Mouse (Mus musculus) neural tube, embryonic 15.5 days (tissue): Measurements from ENCODE around the gene Ifnar1. TPM values are rescaled to one million over a fixed set of nuclear protein-coding genes. Genes with fewer than 3 reads are reported as not detected.

ENCODE experiments used
- ATAC-seq: fragments of 200-750 bp; cut with Nextera tagmentation; 2 replicates; pipeline ENCODE4 v1.8.0; 2017; ENCODE audit warnings: mild to moderate bottlenecking, moderate TSS enrichment, moderate library complexity; ENCODE audit not compliant: low FRiP score
- H3K27ac ChIP-seq: fragments of 300-500 bp; sonication (generic); replicated peaks from 2 replicates; pipeline ENCODE4 v1.5.1; 2015; ENCODE audit warnings: mild to moderate bottlenecking, inconsistent platforms
- H3K27me3 ChIP-seq: fragments of 300-500 bp; sonication (generic); replicated peaks from 2 replicates; pipeline ENCODE4 v1.6.1; 2015; ENCODE audit warnings: inconsistent platforms
- H3K36me3 ChIP-seq: fragments of 300-500 bp; sonication (generic); 2 replicates; pipeline ENCODE4 v1.6.1; 2015; ENCODE audit warnings: inconsistent platforms
- H3K4me1 ChIP-seq: fragments of 300-500 bp; sonication (generic); 2 replicates; pipeline ENCODE4 v1.6.1; 2015; ENCODE audit warnings: inconsistent platforms
- H3K4me2 ChIP-seq: fragments of 300-500 bp; sonication (generic); 2 replicates; pipeline ENCODE4 v1.6.1; 2015; ENCODE audit warnings: inconsistent platforms, mild to moderate bottlenecking, moderate library complexity
- H3K4me3 ChIP-seq: fragments of 300-500 bp; sonication (generic); replicated peaks from 2 replicates; pipeline ENCODE4 v1.5.1; 2015; ENCODE audit warnings: mild to moderate bottlenecking, inconsistent platforms
- H3K9ac ChIP-seq: fragments of 300-500 bp; sonication (generic); replicated peaks from 2 replicates; pipeline ENCODE4 v1.6.1; 2015; ENCODE audit warnings: mild to moderate bottlenecking, inconsistent platforms
- H3K9me3 ChIP-seq: fragments of 300-500 bp; sonication (generic); replicated peaks from 2 replicates; pipeline ENCODE4 v1.6.1; 2016; ENCODE audit warnings: inconsistent platforms
- WGBS: fragments of 180-500 bp; shearing (Covaris S2); methylation state at CpG from one replicate; pipeline ENCODE4 v1.1.7; 2015; ENCODE audit warnings: mixed read lengths; 5-methylcytosine and 5-hydroxymethylcytosine counted together
- polyA plus RNA-seq: library from polyadenylated mRNA; unstranded; fragments of >200 nt; fragmentation: Nextera tagmentation; extraction: Ambion mirVana; gene quantifications from 2 replicates; pipeline ENCODE4 v1.2.1, GENCODE M21; 2015

The Ifnar1 gene
- polyA plus RNA-seq, 1 experiment from 2014 or later: 45.3 TPM

- 16% methylated on average over 2 of the region's 2 CpGs for WGBS
- no peak overlapping the region for H3K27ac ChIP-seq
Measured at GRCm38 (mm10) chr16:91532429-91532828, 47.4 kb downstream of the Ifnar1 start.

GRCm38 (mm10) chr16:91533097-91534001, 48.3 kb downstream of the Ifnar1 start:
- Histone ChIP-seq H3K4me2 (no peak overlapping the region), H3K9me3 (no peaks in the 10 kb centered on the region), H3K4me1 (0 out of 2 replicates have a peak, but pooled peaks cover 5% of the 10 kb centered on the region), H3K4me3 (no peak overlapping the region), H3K9ac (no peak overlapping the region), H3K27ac (no peak overlapping the region), H3K27me3 (no peaks in the 10 kb centered on the region), H3K36me3 (no peaks in the 10 kb centered on the region)
- 69% methylated on average over 23 of the region's 23 CpGs for WGBS
- ATAC-seq: no peak

More at GRCm38 (mm10) chr16:91532429-91532828, 47.4 kb downstream of the Ifnar1 start:
- Histone ChIP-seq H3K9ac (no peak overlapping the region), H3K4me1 (0 out of 2 replicates have a peak, but pooled peaks cover 5% of the 10 kb centered on the region), H3K27me3 (no peaks in the 10 kb centered on the region), H3K4me2 (no peak overlapping the region), H3K36me3 (no peaks in the 10 kb centered on the region), H3K4me3 (no peak overlapping the region), H3K9me3 (no peaks in the 10 kb centered on the region)
- ATAC-seq: no peak

- no peak for ATAC-seq
- no peaks in the 10 kb centered on the region for H3K36me3 ChIP-seq
- 50% methylated on average over 13 of the region's 13 CpGs for WGBS
- no peak overlapping the region for H3K27ac ChIP-seq
- H3K4me2 ChIP-seq: no peak overlapping the region
- H3K9me3 ChIP-seq: no peaks in the 10 kb centered on the region
- H3K4me3 ChIP-seq: no peak overlapping the region
- no peak overlapping the region for H3K9ac ChIP-seq
- H3K4me1 ChIP-seq: 0 out of 2 replicates have a peak, but pooled peaks cover 5% of the 10 kb centered on the region
- no peaks in the 10 kb centered on the region for H3K27me3 ChIP-seq
Measured at GRCm38 (mm10) chr16:91534477-91534876, 49.4 kb downstream of the Ifnar1 start.

GRCm38 (mm10) chr16:91534888-91535287, 49.9 kb downstream of the Ifnar1 start:
- H3K27ac ChIP-seq: no peak overlapping the region
- no peak overlapping the region for H3K4me2 ChIP-seq
- H3K4me1 ChIP-seq: 0 out of 2 replicates have a peak, but pooled peaks cover 5% of the 10 kb centered on the region
- no peaks in the 10 kb centered on the region for H3K36me3 ChIP-seq
- ATAC-seq: no peak
- 80% methylated on average over 6 of the region's 6 CpGs for WGBS
- no peaks in the 10 kb centered on the region for H3K9me3 ChIP-seq
- no peaks in the 10 kb centered on the region for H3K27me3 ChIP-seq
- H3K4me3 ChIP-seq: no peak overlapping the region
- H3K9ac ChIP-seq: no peak overlapping the region

- Histone ChIP-seq H3K9ac (no peak overlapping the region), H3K9me3 (no peaks in the 10 kb centered on the region), H3K4me1 (0 out of 2 replicates have a peak, but pooled peaks cover 5% of the 10 kb centered on the region), H3K4me2 (no peak overlapping the region), H3K4me3 (no peak overlapping the region), H3K27ac (no peak overlapping the region), H3K36me3 (no peaks in the 10 kb centered on the region), H3K27me3 (no peaks in the 10 kb centered on the region)
- WGBS: 91% methylated on average over 6 of the region's 6 CpGs
- no peak for ATAC-seq
Measured at GRCm38 (mm10) chr16:91536372-91536771, 51.3 kb downstream of the Ifnar1 start.

- H3K27ac ChIP-seq: no peak overlapping the region
- H3K9ac ChIP-seq: no peak overlapping the region
- H3K27me3 ChIP-seq: no peaks in the 10 kb centered on the region
- no peak overlapping the region for H3K4me2 ChIP-seq
- H3K9me3 ChIP-seq: no peaks in the 10 kb centered on the region
- H3K4me1 ChIP-seq: peaks cover 12% of the 10 kb centered on the region
- H3K36me3 ChIP-seq: no peaks in the 10 kb centered on the region
- WGBS: 85% methylated on average over 3 of the region's 3 CpGs
- H3K4me3 ChIP-seq: no peak overlapping the region
- no peak for ATAC-seq
Measured at GRCm38 (mm10) chr16:91537065-91537464, 52.0 kb downstream of the Ifnar1 start.

GRCm38 (mm10) chr16:91538051-91538450, 53.0 kb downstream of the Ifnar1 start:
- Histone ChIP-seq H3K4me2 (no peak overlapping the region), H3K9ac (no peak overlapping the region), H3K27ac (no peak overlapping the region), H3K4me1 (peaks cover 8% of the 10 kb centered on the region), H3K4me3 (no peak overlapping the region), H3K36me3 (no peaks in the 10 kb centered on the region), H3K27me3 (no peaks in the 10 kb centered on the region), H3K9me3 (no peaks in the 10 kb centered on the region)
- no peak for ATAC-seq
- WGBS: 77% methylated on average over 6 of the region's 6 CpGs

- H3K4me3 ChIP-seq: no peak overlapping the region
- 74% methylated on average over 9 of the region's 9 CpGs for WGBS
- no peak overlapping the region for H3K27ac ChIP-seq
- H3K4me2 ChIP-seq: no peak overlapping the region
- no peaks in the 10 kb centered on the region for H3K9me3 ChIP-seq
- peaks cover 8% of the 10 kb centered on the region for H3K4me1 ChIP-seq
- ATAC-seq: no peak
- H3K27me3 ChIP-seq: 0 out of 2 replicates have a peak, but pooled peaks cover under 1% of the 10 kb centered on the region
- no peaks in the 10 kb centered on the region for H3K36me3 ChIP-seq
- H3K9ac ChIP-seq: no peak overlapping the region
Measured at GRCm38 (mm10) chr16:91538513-91538912, 53.5 kb downstream of the Ifnar1 start.

- Histone ChIP-seq H3K9ac (no peak overlapping the region), H3K4me2 (peak overlapping the region; percentile 40), H3K36me3 (no peaks in the 10 kb centered on the region), H3K27me3 (0 out of 2 replicates have a peak, but pooled peaks cover 2% of the 10 kb centered on the region), H3K27ac (no peak overlapping the region), H3K4me1 (peaks cover 12% of the 10 kb centered on the region), H3K4me3 (no peak overlapping the region), H3K9me3 (no peaks in the 10 kb centered on the region)
- 42% methylated on average over 10 of the region's 10 CpGs for WGBS
- peak; percentile 46; the same call in 1 of the 2 replicates for ATAC-seq
Measured at GRCm38 (mm10) chr16:91541573-91542081, 56.6 kb downstream of the Ifnar1 start.

- WGBS: 97% methylated on average over 1 of the region's 1 CpGs
- H3K27me3 ChIP-seq: 0 out of 2 replicates have a peak, but pooled peaks cover 2% of the 10 kb centered on the region
- H3K4me2 ChIP-seq: no peak overlapping the region
- no peak overlapping the region for H3K9ac ChIP-seq
- no peak overlapping the region for H3K27ac ChIP-seq
- H3K4me3 ChIP-seq: no peak overlapping the region
- H3K4me1 ChIP-seq: peaks cover 24% of the 10 kb centered on the region
- H3K36me3 ChIP-seq: no peaks in the 10 kb centered on the region
- no peaks in the 10 kb centered on the region for H3K9me3 ChIP-seq
- ATAC-seq: no peak
Measured at GRCm38 (mm10) chr16:91543619-91544018, 58.6 kb downstream of the Ifnar1 start.

- Histone ChIP-seq H3K27me3 (0 out of 2 replicates have a peak, but pooled peaks cover 2% of the 10 kb centered on the region), H3K9ac (no peak overlapping the region), H3K9me3 (no peaks in the 10 kb centered on the region), H3K4me2 (no peak overlapping the region), H3K36me3 (no peaks in the 10 kb centered on the region), H3K27ac (no peak overlapping the region), H3K4me3 (no peak overlapping the region), H3K4me1 (peaks cover 40% of the 10 kb centered on the region)
- no peak for ATAC-seq
- WGBS: 68% methylated on average over 10 of the region's 10 CpGs
Measured at GRCm38 (mm10) chr16:91545597-91546281, 60.7 kb downstream of the Ifnar1 start.
